Mouse (Mus musculus) embryo, embryonic 11.5 days (tissue): ENCODE results near the gene Saxo2.

Source experiments
- DNase-seq: peaks from one replicate; pipeline ENCODE4 v3.0.0-alpha.2; 2012; ENCODE audit warnings: low read depth, low spot score

Gene Saxo2

GRCm38 (mm10) chr7:82648353-82649080 lies at the start of gene Saxo2, which contains the start of gene Efl1:
Gene Saxo2 (minus strand): TSS chr7:82648528.
Gene Efl1 (plus strand): TSS chr7:82648614.
- DNase-seq, result peak; percentile 84

- DNase-seq, result no peak
These were observed 49.3 kb upstream of the Saxo2 start for GRCm38 (mm10) chr7:82697668-82698067.

DNA sequence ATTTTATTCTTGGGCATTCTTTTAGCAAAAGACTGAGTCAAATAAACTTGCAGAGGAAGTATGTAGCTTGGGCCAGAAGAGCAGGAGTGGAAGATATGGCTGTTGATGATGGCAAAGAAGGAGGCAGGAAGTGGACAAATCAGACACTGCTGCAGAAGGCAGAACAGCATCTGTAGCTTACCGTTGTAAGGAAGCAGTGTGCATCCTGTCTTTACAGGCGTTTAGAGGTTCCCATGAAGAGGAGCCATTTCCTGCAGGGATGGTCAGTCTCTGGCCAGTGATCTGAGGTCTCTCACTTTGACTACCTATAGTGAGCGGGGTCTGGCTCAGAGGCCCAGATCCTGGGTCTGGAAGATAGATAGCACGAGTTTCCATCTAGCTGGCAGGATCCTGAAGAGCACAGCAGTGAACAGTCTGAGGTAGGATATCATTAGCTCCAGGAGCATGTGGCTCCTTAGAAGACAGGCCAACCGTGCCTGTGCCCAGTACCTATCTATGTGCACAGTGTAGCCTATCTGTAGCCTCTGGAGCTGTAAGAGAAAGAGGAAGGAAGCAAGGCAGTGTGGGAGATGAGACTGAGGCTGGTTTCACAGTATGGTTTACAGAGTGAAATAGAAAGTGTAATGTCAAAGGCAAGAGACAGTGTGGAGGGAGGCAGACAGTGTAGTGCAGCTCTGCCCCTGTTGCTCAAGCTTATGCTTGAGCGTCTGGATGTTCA lies 42.9 kb upstream of the Saxo2 start:
- no peak for DNase-seq

- DNase-seq, result no peak
These were observed 40.4 kb upstream of the Saxo2 start for GRCm38 (mm10) chr7:82688736-82689135.

- DNase-seq, result no peak
These were observed 31.6 kb upstream of the Saxo2 start for GRCm38 (mm10) chr7:82679901-82680300.

DNA sequence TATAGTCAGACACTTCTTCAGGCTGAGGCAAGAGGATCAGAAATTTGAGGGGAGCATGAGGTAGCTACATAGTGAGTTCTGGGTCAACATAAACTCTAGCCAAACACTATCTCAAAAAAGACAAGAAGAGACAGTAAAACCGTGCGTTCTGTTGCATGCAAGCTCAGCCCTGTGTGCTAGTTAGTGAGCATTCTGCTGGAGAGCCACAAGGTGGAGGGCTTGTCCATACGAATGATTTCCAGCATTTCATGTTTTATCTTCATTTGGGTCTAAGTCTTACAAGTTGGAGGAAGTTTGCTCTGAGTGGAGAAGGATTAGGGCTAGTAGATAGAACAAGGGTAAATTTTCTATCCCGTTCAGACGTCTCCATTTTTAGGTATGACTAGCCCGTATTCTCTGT lies 28.5 kb upstream of the Saxo2 start:
- no peak for DNase-seq

GRCm38 (mm10) chr7:82676001-82676400 lies 27.7 kb upstream of the Saxo2 start:
- DNase-seq, result no peak

DNA sequence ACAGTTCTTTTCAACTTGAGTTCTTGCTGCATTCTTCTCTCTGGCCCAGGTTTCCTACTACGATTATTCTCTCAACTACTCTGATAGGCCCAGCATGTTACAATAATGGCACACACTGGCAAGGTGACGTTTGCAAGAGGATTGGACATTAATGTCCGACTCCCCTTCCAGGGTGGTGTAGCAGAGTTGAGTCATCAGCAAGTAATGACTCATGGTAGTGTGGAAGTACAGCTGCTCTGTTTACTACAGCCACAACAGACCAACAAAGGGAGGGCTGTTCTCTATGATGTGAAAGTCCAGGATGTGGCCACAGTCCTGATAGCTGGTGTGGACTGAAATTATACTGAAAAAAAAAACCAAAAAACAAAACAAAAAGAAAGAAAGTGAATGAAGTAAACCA lies 16.3 kb upstream of the Saxo2 start:
- no peak for DNase-seq

DNA sequence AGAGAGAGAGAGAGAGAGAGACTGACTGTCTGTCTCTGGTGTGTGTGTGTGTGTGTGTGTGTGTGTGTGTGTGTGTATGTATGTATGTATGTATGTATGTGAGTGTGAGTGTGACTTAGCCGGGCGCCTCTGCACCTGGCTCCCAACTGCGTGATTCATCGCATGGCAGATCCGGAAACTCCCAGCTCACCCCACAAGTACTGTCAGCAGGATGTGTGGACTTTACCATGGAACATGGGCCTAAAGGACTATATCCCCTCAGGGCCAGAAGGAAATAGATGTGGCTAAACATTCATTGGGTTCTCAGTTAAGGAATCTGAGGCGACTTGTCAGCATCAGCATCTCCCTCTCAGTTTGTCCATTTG lies 735 bp upstream of the Saxo2 start:
- DNase-seq, result no peak

- no peak for DNase-seq
These were observed 419 bp downstream of the Saxo2 start for GRCm38 (mm10) chr7:82647909-82648308.

DNA sequence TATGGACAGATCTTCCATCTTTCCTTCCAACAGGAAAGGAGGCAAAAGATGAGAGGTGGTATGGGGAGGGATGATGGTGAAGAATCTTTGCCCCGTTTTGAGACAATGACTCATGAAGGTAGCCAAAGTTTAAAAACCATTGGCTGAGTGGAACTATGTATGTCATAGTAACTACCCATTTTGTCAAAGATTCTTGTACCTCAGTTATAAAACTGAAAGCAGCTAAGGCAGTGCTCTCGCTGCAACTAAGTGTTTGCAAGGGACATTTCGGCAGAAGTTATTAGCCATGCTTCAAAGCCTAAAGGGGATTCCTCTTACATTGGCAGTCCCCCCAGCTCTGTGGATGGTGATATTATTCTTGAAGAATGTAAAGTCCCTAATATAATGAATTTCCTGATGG lies 1.1 kb downstream of the Saxo2 start:
- no peak for DNase-seq

DNA sequence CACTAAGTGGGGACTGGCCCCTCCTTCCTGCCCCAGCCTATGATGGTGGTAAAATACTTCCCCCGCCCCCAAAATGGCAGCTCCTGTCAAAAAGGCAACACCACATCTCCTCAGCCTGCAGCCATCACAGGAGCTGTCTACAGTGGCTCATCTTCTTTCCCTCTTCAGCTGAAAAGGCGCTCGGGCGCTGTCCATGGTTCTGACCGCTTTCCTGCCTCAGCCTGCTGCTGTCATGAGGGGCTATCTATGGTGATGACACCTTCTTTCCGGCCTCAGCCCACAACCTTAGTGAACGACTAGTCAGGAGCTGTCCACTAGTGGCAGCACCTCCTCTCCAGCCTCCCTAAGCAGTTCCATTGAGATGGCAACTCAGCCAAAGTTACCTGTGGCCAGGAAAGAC lies 23.0 kb downstream of the Saxo2 start:
- DNase-seq, result peak; percentile 58

DNA sequence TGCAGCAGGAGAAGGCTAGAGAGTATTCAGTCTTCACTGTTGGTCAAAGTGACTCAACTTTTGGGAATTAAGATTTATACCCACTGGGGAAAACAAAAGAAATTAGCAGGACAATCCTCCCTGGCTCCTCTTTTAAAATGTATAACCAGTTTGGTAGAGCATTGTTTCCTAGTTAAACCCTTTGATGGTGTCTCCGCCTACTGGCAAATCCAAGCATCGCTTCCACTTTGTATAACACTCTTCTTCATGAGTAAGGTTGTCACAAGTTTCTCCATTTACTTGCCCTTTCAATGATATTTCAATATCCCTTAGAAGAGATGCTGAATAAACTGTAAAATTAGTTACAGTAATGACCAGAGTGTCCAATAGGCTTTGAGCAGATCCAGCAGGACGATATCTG lies 38.7 kb downstream of the Saxo2 start:
- DNase-seq, result no peak

DNA sequence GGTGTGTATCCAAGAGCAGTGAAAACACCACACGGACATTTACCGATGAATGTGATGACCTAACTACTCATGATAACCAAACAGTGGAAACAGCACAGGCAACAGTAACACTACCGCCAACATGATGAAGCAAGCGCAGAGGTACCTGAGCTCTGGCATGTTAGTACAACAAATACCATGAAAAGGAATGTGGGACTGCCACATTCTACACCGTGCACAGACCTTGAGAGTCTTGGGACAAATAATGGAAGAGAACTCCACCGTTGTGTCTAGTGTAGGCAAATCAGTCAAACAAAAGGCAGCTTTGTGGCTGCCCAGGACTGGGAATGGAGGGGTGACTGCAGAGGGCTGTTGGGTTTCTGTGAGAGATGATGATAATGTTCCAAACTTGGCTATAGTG lies 42.9 kb downstream of the Saxo2 start:
- DNase-seq, result no peak

- no peak for DNase-seq
These were observed 46.3 kb downstream of the Saxo2 start for GRCm38 (mm10) chr7:82602008-82602407.

GRCm38 (mm10) chr7:82590931-82591330 lies 57.4 kb downstream of the Saxo2 start:
- no peak for DNase-seq
